Mouse (Mus musculus) liver, embryonic 15.5 days (tissue): ENCODE measurements around the gene Zfp322a. TPM values are rescaled to one million over a fixed set of nuclear protein-coding genes. Genes with fewer than 3 reads are reported as not detected.
"Not testable (repeated sequence)": the region's sequence is repeated elsewhere in the genome, so short reads cannot be mapped to it uniquely, and the experiment has no call there.

ENCODE experiments used
- ATAC-seq: fragments of 200-750 bp; cut with Nextera tagmentation; 2 replicates; pipeline ENCODE4 v1.8.0; 2017; ENCODE audit warnings: moderate number of reproducible peaks, mild to moderate bottlenecking, moderate library complexity; ENCODE audit not compliant: insufficient read depth
- H3K27ac ChIP-seq: fragments of 300-500 bp; sonication (generic); replicated peaks from 2 replicates; pipeline ENCODE4 v1.5.1; 2015; ENCODE audit warnings: mild to moderate bottlenecking, inconsistent platforms
- H3K27me3 ChIP-seq: fragments of 300-500 bp; sonication (generic); 2 replicates; pipeline ENCODE4 v1.6.1; 2015; ENCODE audit warnings: mild to moderate bottlenecking, inconsistent platforms
- H3K36me3 ChIP-seq: fragments of 300-500 bp; sonication (generic); replicated peaks from 2 replicates; pipeline ENCODE4 v1.6.1; 2015; ENCODE audit warnings: moderate library complexity, mild to moderate bottlenecking, inconsistent platforms
- H3K4me1 ChIP-seq: fragments of 300-500 bp; sonication (generic); replicated peaks from 2 replicates; pipeline ENCODE4 v1.6.1; 2015; ENCODE audit warnings: inconsistent platforms
- H3K4me2 ChIP-seq: fragments of 300-500 bp; sonication (generic); 2 replicates; pipeline ENCODE4 v1.6.1; 2015; ENCODE audit warnings: moderate library complexity, mild to moderate bottlenecking, inconsistent platforms
- H3K4me3 ChIP-seq: fragments of 300-500 bp; sonication (generic); replicated peaks from 2 replicates; pipeline ENCODE4 v1.5.1; 2015; ENCODE audit warnings: mild to moderate bottlenecking, inconsistent platforms
- H3K9ac ChIP-seq: fragments of 300-500 bp; sonication (generic); 2 replicates; pipeline ENCODE4 v1.6.1; 2015; ENCODE audit warnings: moderate library complexity, mild to moderate bottlenecking, inconsistent platforms
- H3K9me3 ChIP-seq: fragments of 300-500 bp; sonication (generic); replicated peaks from 2 replicates; pipeline ENCODE4 v1.6.1; 2016; ENCODE audit warnings: inconsistent platforms
- WGBS: fragments of 180-500 bp; shearing (Covaris S2); methylation state at CpG from one replicate; pipeline ENCODE4 v1.1.7; 2015; ENCODE audit warnings: mixed read lengths; ENCODE audit not compliant: insufficient replicate concordance; 5-methylcytosine and 5-hydroxymethylcytosine counted together
- polyA plus RNA-seq: library from polyadenylated mRNA; unstranded; fragments of >200 nt; fragmentation: Nextera tagmentation; extraction: Ambion mirVana; gene quantifications from 2 replicates; pipeline ENCODE4 v1.2.1, GENCODE M21; 2015

Zfp322a gene
- polyA plus RNA-seq, 1 experiment from 2014 or later: 12.6 TPM

GRCm38 (mm10) chr13:23396246-23396703, 27.3 kb upstream of the Zfp322a start:
- Histone ChIP-seq H3K36me3 (no peaks in the 10 kb centered on the region), H3K9me3 (no peaks in the 10 kb centered on the region), H3K9ac (no peak overlapping the region), H3K4me2 (peak overlapping the region; percentile 76), H3K27me3 (peaks cover 73% of the 10 kb centered on the region), H3K27ac (no peak overlapping the region), H3K4me1 (peaks cover 16% of the 10 kb centered on the region), H3K4me3 (peak overlapping the region; percentile 51)
- ATAC-seq: no peak
- under 1% methylated on average over 31 of the region's 31 CpGs for WGBS

GRCm38 (mm10) chr13:23395301-23396245, 26.6 kb upstream of the Zfp322a start:
- no peak for ATAC-seq
- Histone ChIP-seq H3K9me3 (no peaks in the 10 kb centered on the region), H3K36me3 (no peaks in the 10 kb centered on the region), H3K27me3 (peaks cover 75% of the 10 kb centered on the region), H3K4me3 (peak overlapping the region; percentile 51), H3K4me2 (peak overlapping the region; percentile 76), H3K9ac (no peak overlapping the region), H3K4me1 (peaks cover 14% of the 10 kb centered on the region), H3K27ac (no peak overlapping the region)
- WGBS: 3% methylated on average over 43 of the region's 43 CpGs

GRCm38 (mm10) chr13:23387548-23387947, 18.5 kb upstream of the Zfp322a start:
- Histone ChIP-seq H3K27ac (no peak overlapping the region), H3K27me3 (peaks cover 10% of the 10 kb centered on the region), H3K9ac (no peak overlapping the region), H3K4me2 (no peak overlapping the region), H3K4me1 (no peaks in the 10 kb centered on the region), H3K4me3 (no peak overlapping the region), H3K36me3 (no peaks in the 10 kb centered on the region), H3K9me3 (no peaks in the 10 kb centered on the region)
- WGBS: 70% methylated on average over 1 of the region's 1 CpGs
- no peak for ATAC-seq

GRCm38 (mm10) chr13:23383127-23383526, 14.1 kb upstream of the Zfp322a start:
- H3K27ac ChIP-seq: no peak overlapping the region
- no peak for ATAC-seq

GRCm38 (mm10) chr13:23372433-23372832, 3.4 kb upstream of the Zfp322a start:
- WGBS: 68% methylated on average over 1 of the region's 1 CpGs
- Histone ChIP-seq H3K27ac (no peak overlapping the region), H3K9me3 (no peaks in the 10 kb centered on the region), H3K4me3 (no peak overlapping the region), H3K4me1 (peaks cover 18% of the 10 kb centered on the region), H3K9ac (no peak overlapping the region), H3K27me3 (no peaks in the 10 kb centered on the region), H3K4me2 (no peak overlapping the region), H3K36me3 (no peaks in the 10 kb centered on the region)
- no peak for ATAC-seq

More at GRCm38 (mm10) chr13:23383127-23383526, 14.1 kb upstream of the Zfp322a start:
- Histone ChIP-seq H3K4me2 (no peak overlapping the region), H3K9me3 (no peaks in the 10 kb centered on the region), H3K9ac (no peak overlapping the region), H3K36me3 (no peaks in the 10 kb centered on the region), H3K4me1 (no peaks in the 10 kb centered on the region), H3K4me3 (no peak overlapping the region), H3K27me3 (no peaks in the 10 kb centered on the region)
- 22% methylated on average over 1 of the region's 1 CpGs for WGBS

GRCm38 (mm10) chr13:23370075-23370474, 1.1 kb upstream of the Zfp322a start:
- peak overlapping the region; percentile 91 for H3K4me3 ChIP-seq

GRCm38 (mm10) chr13:23369421-23369765, 385 bp upstream of the Zfp322a start:
- H3K4me2 ChIP-seq: peak overlapping the region; percentile 86
- WGBS: under 1% methylated on average over 10 of the region's 10 CpGs

More at GRCm38 (mm10) chr13:23370075-23370474, 1.1 kb upstream of the Zfp322a start:
- peaks cover 32% of the 10 kb centered on the region for H3K4me1 ChIP-seq
- WGBS: 86% methylated on average over 4 of the region's 4 CpGs
- ATAC-seq: no peak
- no peaks in the 10 kb centered on the region for H3K27me3 ChIP-seq
- no peak overlapping the region for H3K9ac ChIP-seq
- no peak overlapping the region for H3K27ac ChIP-seq
- H3K36me3 ChIP-seq: no peaks in the 10 kb centered on the region
- H3K9me3 ChIP-seq: no peaks in the 10 kb centered on the region
- H3K4me2 ChIP-seq: peak overlapping the region; percentile 86

GRCm38 (mm10) chr13:23361536-23361935, 7.5 kb downstream of the Zfp322a start:
- Histone ChIP-seq H3K4me2 (no peak overlapping the region), H3K9me3 (no peaks in the 10 kb centered on the region), H3K36me3 (peaks cover 54% of the 10 kb centered on the region), H3K4me3 (no peak overlapping the region), H3K4me1 (peaks cover 13% of the 10 kb centered on the region), H3K9ac (no peak overlapping the region), H3K27me3 (no peaks in the 10 kb centered on the region), H3K27ac (no peak overlapping the region)
- no peak for ATAC-seq
- WGBS: 81% methylated on average over 4 of the region's 4 CpGs

More at GRCm38 (mm10) chr13:23369421-23369765, 385 bp upstream of the Zfp322a start:
- peak overlapping the region; percentile 91 for H3K4me3 ChIP-seq
- ATAC-seq: peak; percentile 17
- peak overlapping the region; percentile 93 for H3K9ac ChIP-seq
- H3K9me3 ChIP-seq: no peaks in the 10 kb centered on the region
- peaks cover 33% of the 10 kb centered on the region for H3K4me1 ChIP-seq
- no peaks in the 10 kb centered on the region for H3K27me3 ChIP-seq
- H3K27ac ChIP-seq: peak overlapping the region; percentile 92
- peaks cover 5% of the 10 kb centered on the region; the same call in 1 of the 2 replicates for H3K36me3 ChIP-seq

- not testable (repeated sequence) for H3K4me3 ChIP-seq, H3K9ac ChIP-seq, H3K4me1 ChIP-seq, H3K27me3 ChIP-seq, H3K4me2 ChIP-seq, H3K9me3 ChIP-seq, H3K27ac ChIP-seq, ATAC-seq
- peaks cover 25% of the 10 kb centered on the region for H3K36me3 ChIP-seq
- 69% methylated on average over 5 of the region's 5 CpGs for WGBS
Measured at GRCm38 (mm10) chr13:23354541-23354940, 14.5 kb downstream of the Zfp322a start.

GRCm38 (mm10) chr13:23317305-23317889, 51.6 kb downstream of the Zfp322a start:
- no peak for ATAC-seq
- Histone ChIP-seq H3K9me3 (no peaks in the 10 kb centered on the region), H3K4me2 (peak overlapping the region; percentile 47), H3K36me3 (no peaks in the 10 kb centered on the region), H3K27me3 (peaks cover 43% of the 10 kb centered on the region), H3K9ac (no peak overlapping the region), H3K27ac (no peak overlapping the region), H3K4me3 (no peak overlapping the region), H3K4me1 (peaks cover 15% of the 10 kb centered on the region; the same call in 1 of the 2 replicates)
- 5% methylated on average over 18 of the region's 18 CpGs for WGBS
